Mouse (Mus musculus) midbrain, embryonic 11.5 days (tissue): ENCODE data around the gene Cdh16. TPM values are rescaled to one million over a fixed set of nuclear protein-coding genes. Genes with fewer than 3 reads are reported as not detected.

Experiments
- ATAC-seq: fragments of 200-750 bp; cut with Nextera tagmentation; 2 replicates; pipeline ENCODE4 v1.8.0; 2017; ENCODE audit warnings: moderate TSS enrichment, moderate library complexity; ENCODE audit not compliant: low FRiP score
- DNase-seq: peaks from one replicate; pipeline ENCODE4 v3.0.0; 2015; ENCODE audit warnings: low spot score; ENCODE audit errors: missing footprints
- H3K27ac ChIP-seq: fragments of 300-500 bp; sonication (generic); 2 replicates; pipeline ENCODE4 v1.5.1; 2014; ENCODE audit warnings: low read depth, low read length
- H3K27me3 ChIP-seq: fragments of 300-500 bp; sonication (generic); 2 replicates; pipeline ENCODE4 v1.6.1; 2014; ENCODE audit warnings: mild to moderate bottlenecking, low read length, moderate library complexity, mixed read lengths; ENCODE audit not compliant: control insufficient read depth, insufficient read depth
- H3K36me3 ChIP-seq: fragments of 300-500 bp; sonication (generic); 2 replicates; pipeline ENCODE4 v1.6.1; 2014; ENCODE audit warnings: mild to moderate bottlenecking, low read length, moderate library complexity, mixed read lengths; ENCODE audit not compliant: control insufficient read depth, insufficient read depth
- H3K4me1 ChIP-seq: fragments of 300-500 bp; sonication (generic); 2 replicates; pipeline ENCODE4 v1.6.1; 2014; ENCODE audit warnings: low read length; ENCODE audit not compliant: control insufficient read depth, insufficient read depth
- H3K4me2 ChIP-seq: fragments of 300-500 bp; sonication (generic); 2 replicates; pipeline ENCODE4 v1.6.1; 2014; ENCODE audit warnings: mild to moderate bottlenecking, moderate library complexity
- H3K4me3 ChIP-seq: fragments of 300-500 bp; sonication (generic); 2 replicates; pipeline ENCODE4 v1.5.1; 2014; ENCODE audit warnings: low read depth, low read length
- H3K9ac ChIP-seq: fragments of 300-500 bp; sonication (generic); 2 replicates; pipeline ENCODE4 v1.6.1; 2014; ENCODE audit warnings: low read length
- H3K9me3 ChIP-seq: fragments of 300-500 bp; sonication (generic); 2 replicates; pipeline ENCODE4 v1.6.1; 2016; ENCODE audit warnings: low read length; ENCODE audit not compliant: control insufficient read depth
- WGBS: fragments of 180-500 bp; shearing (Covaris S2); extraction: QIAGEN DNeasy Blood & Tissue Kit; methylation state at CpG from one replicate; pipeline ENCODE4 v1.1.7; 2014; 5-methylcytosine and 5-hydroxymethylcytosine counted together
- polyA plus RNA-seq: library from polyadenylated mRNA; unstranded; fragments of >200 nt; fragmentation: Nextera tagmentation; extraction: Ambion mirVana; gene quantifications from 2 replicates; pipeline ENCODE4 v1.2.1, GENCODE M21; 2014

Gene Cdh16
- polyA plus RNA-seq, 1 experiment from 2014 or later = not detected

DNA sequence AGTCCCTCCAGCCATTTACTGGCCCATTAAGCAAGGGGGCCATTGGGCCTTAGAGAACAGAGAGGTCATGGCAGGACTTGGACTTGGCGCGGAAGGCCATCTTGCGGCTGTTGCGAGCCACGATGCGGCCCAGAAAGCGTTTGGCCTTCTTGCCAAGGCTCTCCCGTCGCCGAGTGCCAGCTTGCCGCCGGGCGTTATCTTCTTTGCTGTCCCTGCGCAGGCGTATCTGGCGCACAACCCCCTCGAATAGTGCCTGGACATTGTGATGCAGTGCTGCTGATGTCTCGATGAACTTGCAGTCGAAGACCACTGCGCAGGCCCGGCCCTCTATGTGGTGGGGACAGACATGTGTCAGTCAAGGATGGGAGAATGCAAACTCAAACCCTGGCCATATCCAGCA, 4.2 kb upstream of the Cdh16 start:
- no peak for ATAC-seq

DNA sequence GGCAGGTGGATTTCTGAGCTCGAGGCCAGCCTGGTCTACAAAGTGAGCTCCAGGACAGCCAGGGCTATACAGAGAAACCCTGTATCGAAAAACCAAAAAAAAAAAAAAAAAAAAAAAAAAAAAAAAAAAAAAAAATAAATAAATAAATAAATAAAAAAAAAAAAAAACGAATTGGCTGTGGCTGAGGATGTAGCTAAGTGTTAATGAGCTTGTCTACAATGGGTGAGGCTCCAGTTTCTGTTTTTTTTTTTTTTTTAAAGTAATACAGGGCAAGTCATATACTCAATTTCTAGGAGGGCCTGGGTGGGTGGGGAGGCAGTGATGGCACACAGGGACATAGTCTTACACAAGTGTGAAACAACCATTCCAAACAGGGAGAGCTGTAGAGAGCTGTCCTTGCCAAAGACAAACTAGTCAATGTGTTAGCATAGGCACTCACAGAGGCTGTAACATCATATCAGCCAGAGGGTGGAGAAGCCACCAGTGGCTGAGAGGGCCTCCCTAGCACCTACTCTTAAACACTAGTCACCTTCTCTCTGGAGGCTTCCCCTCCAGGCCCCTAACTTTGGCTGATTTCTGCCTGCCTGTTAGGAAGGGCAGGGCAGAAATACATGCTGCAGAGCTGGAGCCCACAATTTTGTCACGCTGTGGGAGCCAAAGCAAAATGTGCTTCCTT, 3.0 kb upstream of the Cdh16 start:
- DNase-seq (no peak), ATAC-seq (no peak)
- Histone ChIP-seq H3K36me3 (no peaks in the 10 kb centered on the region), H3K4me2 (no peak overlapping the region), H3K27ac (no peak overlapping the region), H3K4me3 (no peak overlapping the region), H3K9ac (no peak overlapping the region), H3K9me3 (no peaks in the 10 kb centered on the region), H3K4me1 (peaks cover 7% of the 10 kb centered on the region; the same call in 1 of the 2 replicates), H3K27me3 (peaks cover 11% of the 10 kb centered on the region)
- WGBS = 61% methylated on average over 4 of the region's 4 CpGs

More for the DNA sequence above, 4.2 kb upstream of the Cdh16 start:
- Histone ChIP-seq H3K4me3 (no peak overlapping the region), H3K4me2 (no peak overlapping the region), H3K27ac (no peak overlapping the region), H3K27me3 (peaks cover 11% of the 10 kb centered on the region), H3K9me3 (no peaks in the 10 kb centered on the region), H3K36me3 (no peaks in the 10 kb centered on the region), H3K9ac (no peak overlapping the region), H3K4me1 (peaks cover 7% of the 10 kb centered on the region; the same call in 1 of the 2 replicates)
- WGBS = 96% methylated on average over 21 of the region's 21 CpGs
- no peak for DNase-seq

DNA sequence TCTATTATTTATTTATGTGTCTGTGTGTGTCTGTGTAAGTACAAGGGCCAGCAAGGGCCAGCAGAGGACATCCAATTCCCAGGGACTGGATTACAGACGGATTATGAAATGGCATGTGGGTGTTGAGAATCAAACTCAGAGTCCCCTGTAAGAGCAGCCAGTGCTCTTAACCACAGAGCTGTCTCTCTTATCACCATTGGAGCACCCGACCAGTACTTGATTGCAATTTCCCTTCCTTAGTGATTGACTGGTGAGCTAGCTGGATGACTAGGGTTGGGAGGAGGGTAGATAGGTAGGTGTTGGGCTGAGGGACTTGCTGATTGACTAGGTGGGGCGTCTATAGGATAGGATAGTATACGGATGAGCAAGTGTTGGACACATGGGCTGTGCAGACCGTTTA, 3.4 kb downstream of the Cdh16 start:
- DNase-seq = no peak
- H3K4me2 ChIP-seq = no peak overlapping the region
- no peak overlapping the region for H3K27ac ChIP-seq
- no peak overlapping the region for H3K9ac ChIP-seq
- ATAC-seq = no peak
- no peaks in the 10 kb centered on the region for H3K4me1 ChIP-seq
- H3K9me3 ChIP-seq = no peaks in the 10 kb centered on the region
- H3K27me3 ChIP-seq = no peaks in the 10 kb centered on the region
- no peak overlapping the region for H3K4me3 ChIP-seq
- H3K36me3 ChIP-seq = no peaks in the 10 kb centered on the region
- 81% methylated on average over 5 of the region's 5 CpGs for WGBS

DNA sequence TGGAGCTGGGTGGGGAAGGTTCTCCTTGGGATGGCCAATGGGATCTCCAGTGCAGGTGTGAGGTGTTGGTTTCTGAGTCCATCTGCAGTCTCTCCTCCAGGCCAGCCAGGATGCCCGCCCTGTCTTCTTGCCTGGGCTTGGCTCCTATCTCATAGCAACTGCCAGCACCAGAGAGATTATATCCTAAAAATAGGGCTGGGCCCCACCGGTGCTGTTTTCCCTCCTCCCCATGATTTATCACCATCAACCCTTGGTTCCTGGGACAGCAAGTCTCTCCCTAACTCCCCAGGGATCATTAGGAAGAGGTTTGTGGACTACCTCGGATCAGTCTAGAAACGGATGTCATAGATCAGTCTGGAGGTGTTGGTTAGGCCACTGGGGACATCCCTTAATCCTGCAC, 11.1 kb downstream of the Cdh16 start:
- Histone ChIP-seq H3K4me1 (no peaks in the 10 kb centered on the region), H3K36me3 (no peaks in the 10 kb centered on the region), H3K27me3 (no peaks in the 10 kb centered on the region), H3K9ac (no peak overlapping the region), H3K4me2 (no peak overlapping the region), H3K9me3 (no peaks in the 10 kb centered on the region), H3K4me3 (no peak overlapping the region), H3K27ac (no peak overlapping the region)
- DNase-seq (no peak), ATAC-seq (no peak)
- 87% methylated on average over 4 of the region's 4 CpGs for WGBS

DNA sequence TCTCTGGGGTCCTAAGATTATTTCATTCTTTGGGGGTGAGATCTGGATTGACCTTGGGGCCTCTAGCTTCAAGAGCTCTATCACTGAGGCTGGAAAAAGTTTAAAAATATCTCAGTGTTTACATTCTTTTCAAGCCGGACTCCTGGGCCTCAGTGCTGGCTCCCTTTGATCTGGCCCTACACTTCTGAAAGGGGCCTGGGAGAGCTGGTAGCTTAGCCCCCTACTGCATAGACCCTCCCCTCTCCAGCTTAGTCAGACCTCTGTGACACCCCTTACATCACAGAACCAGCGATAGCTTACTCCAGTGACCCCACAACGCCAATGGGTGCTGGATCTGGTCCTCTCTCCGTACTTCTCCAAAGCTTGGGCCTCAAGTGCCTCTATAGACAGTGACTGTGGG, 12.6 kb downstream of the Cdh16 start:
- H3K27me3 ChIP-seq = no peaks in the 10 kb centered on the region
- H3K36me3 ChIP-seq = no peaks in the 10 kb centered on the region
- no peak for DNase-seq
- ATAC-seq = no peak
- no peaks in the 10 kb centered on the region for H3K4me1 ChIP-seq
- 73% methylated on average over 4 of the region's 4 CpGs for WGBS
- H3K9me3 ChIP-seq = no peaks in the 10 kb centered on the region
- no peak overlapping the region for H3K4me2 ChIP-seq
- H3K27ac ChIP-seq = no peak overlapping the region
- no peak overlapping the region for H3K9ac ChIP-seq
- H3K4me3 ChIP-seq = no peak overlapping the region

DNA sequence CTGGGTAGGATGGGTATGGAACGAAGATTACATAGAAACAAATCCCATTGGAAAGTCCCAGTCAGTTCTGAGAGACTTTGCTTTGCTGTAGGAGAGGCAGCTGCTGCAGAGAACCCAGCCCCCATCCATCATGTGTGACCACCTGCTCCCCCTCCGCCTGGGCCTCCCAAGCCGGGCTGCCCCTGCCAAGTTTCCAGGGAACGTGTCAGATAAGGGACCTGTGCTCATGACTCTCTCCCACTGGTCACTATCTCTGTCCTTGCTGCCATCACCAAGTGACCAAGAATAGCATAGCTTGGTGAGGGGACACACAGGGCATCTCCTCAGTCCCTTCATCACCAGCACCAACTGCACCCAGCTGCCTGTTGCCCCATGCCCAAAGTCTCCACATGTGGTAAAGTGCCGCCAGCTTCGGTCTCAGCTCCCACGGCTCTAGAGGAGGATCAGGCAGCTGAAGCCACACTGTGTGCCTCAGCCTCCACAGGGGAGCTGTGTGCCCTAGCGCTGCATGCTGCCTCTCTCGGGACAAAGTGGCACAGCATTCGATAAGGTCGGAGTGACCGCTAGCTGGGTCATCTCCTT, 13.9 kb downstream of the Cdh16 start:
- Histone ChIP-seq H3K27me3 (no peaks in the 10 kb centered on the region), H3K9ac (no peak overlapping the region), H3K9me3 (no peaks in the 10 kb centered on the region), H3K27ac (no peak overlapping the region), H3K4me3 (no peak overlapping the region), H3K36me3 (no peaks in the 10 kb centered on the region), H3K4me2 (no peak overlapping the region), H3K4me1 (no peaks in the 10 kb centered on the region)
- no peak for ATAC-seq
- 81% methylated on average over 12 of the region's 12 CpGs for WGBS
- DNase-seq = peak; percentile 56

DNA sequence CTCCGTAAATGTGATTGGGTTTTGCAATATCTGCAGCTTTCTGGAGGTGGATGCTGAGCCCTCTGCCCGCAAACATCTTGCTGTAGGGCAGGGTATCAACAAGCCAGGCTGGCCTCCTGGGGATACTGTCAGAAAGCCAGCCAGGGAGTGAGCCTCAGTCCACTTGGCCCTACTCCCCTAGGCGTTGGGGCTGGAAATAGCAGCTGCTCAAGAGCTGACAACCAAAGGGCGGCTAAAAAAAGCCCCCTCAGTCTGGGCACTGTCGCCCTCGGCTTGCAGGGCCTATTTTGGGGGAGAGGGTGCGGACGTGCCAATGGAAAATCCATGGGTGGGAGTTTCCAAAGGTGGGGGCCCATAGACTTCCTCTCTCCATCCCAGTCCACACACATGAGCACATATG, 15.0 kb downstream of the Cdh16 start:
- 79% methylated on average over 8 of the region's 8 CpGs for WGBS
- DNase-seq = no peak
- Histone ChIP-seq H3K9ac (no peak overlapping the region), H3K27ac (no peak overlapping the region), H3K4me3 (no peak overlapping the region), H3K4me1 (no peaks in the 10 kb centered on the region), H3K9me3 (no peaks in the 10 kb centered on the region), H3K36me3 (no peaks in the 10 kb centered on the region), H3K27me3 (no peaks in the 10 kb centered on the region), H3K4me2 (no peak overlapping the region)
- no peak for ATAC-seq

DNA sequence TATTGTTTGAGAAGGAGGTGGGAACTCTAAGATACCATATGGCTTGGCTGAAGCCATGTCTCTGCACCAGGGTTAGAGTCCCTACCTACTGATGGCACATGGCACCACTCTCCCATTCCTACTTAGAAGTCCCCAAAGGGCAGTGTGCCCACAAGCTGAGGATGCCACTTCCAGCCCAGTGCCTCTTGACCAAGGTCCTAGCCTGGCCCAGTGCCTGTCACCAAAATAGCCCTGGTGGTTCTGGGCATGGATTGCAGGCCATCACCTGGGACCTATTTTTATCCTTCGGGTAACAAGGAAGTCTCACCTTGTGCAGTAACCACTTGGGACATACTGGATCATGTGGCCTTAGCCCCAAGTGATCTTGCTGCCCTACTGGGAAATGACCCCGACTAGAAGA, 16.3 kb downstream of the Cdh16 start:
- Histone ChIP-seq H3K27me3 (no peaks in the 10 kb centered on the region), H3K9me3 (no peaks in the 10 kb centered on the region), H3K4me1 (no peaks in the 10 kb centered on the region), H3K4me3 (no peak overlapping the region), H3K4me2 (no peak overlapping the region), H3K27ac (no peak overlapping the region), H3K36me3 (no peaks in the 10 kb centered on the region), H3K9ac (no peak overlapping the region)
- whole genome bisulfite sequencing = 84% methylated on average over 2 of the region's 2 CpGs
- ATAC-seq (no peak), DNase-seq (peak; percentile 47)

DNA sequence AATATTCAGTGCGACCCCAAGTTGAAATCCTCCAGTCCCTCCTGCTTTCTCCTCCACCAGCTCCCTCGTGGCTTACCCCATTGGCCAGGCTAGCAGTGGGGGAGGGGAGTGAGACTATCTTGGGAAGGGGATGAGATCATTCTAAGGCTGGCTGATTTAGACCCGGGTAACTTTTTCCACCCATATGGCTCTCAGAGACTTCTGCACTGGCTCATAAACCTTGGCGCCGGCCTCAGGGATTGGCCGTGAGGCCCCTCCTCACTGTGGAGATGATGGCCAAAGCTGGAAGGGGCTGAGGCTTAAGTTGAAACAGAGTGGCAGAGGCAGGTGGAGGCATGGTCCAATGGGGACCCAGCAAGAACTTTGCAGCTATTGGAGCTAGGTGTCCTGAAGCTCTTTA, 17.9 kb downstream of the Cdh16 start:
- Histone ChIP-seq H3K9me3 (no peaks in the 10 kb centered on the region), H3K9ac (no peak overlapping the region), H3K27ac (no peak overlapping the region), H3K4me3 (no peak overlapping the region), H3K36me3 (no peaks in the 10 kb centered on the region), H3K4me2 (no peak overlapping the region), H3K4me1 (no peaks in the 10 kb centered on the region), H3K27me3 (no peaks in the 10 kb centered on the region)
- DNase-seq = peak; percentile 65
- 56% methylated on average over 6 of the region's 6 CpGs for WGBS
- no peak for ATAC-seq
